Mouse (Mus musculus): ENCODE results near the gene Olfr998. TPM values are rescaled to one million over a fixed set of nuclear protein-coding genes. Genes with fewer than 3 reads are reported as not detected.
A peak's percentile ranks its signal among the peaks of the same experiment; 100 is the strongest.
"Not testable (repeated sequence)": the region's sequence is repeated elsewhere in the genome, so short reads cannot be mapped to it uniquely, and the experiment has no call there.

Olfr998 gene
- total RNA-seq (2021) = not detected

DNA sequence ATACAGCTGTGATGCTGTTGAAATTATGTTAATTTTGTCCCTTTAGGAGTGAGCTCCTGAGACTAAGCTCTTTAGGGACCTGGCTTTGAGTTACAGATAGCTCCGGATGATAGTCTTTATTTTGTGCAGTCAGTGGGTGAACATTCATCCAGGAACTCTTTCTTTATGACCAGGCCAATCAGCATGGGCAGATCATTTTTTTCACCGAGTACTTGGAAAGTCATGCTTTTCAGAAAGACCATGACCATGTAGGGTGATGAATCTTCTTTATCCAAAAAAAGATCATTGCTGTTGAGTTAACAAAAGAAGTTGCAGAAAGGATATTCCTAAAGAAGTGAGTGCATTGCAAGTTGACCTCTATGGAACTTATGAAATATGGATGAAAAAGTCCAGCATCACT is at the start of gene Olfr998:
Gene Olfr998, plus strand, starts transcription at position 301 of the 400 bp plus-strand sequence.
- not testable (repeated sequence) for DNase-seq

GRCm38 (mm10) chr2:85554806-85555205 is 33.9 kb upstream of the Olfr998 start:
- no peak for DNase-seq

DNA sequence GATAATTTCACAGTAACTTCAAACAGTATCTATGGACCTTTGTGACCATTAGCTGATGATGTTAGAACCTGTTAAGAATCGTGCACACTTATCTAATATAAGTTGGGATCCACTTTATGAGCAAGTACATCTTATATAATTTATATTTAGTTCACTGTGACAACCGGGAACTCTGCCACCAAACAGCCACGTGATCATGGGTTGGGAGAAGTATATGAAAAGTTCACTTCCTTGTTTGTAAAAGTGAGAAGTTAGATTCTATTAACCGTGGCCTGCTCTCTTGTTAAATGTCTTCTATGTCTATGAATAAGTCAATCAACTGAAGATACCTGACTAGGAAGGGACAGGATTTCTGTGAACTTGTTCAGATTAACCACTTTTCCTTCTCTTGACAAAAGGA is 28.5 kb upstream of the Olfr998 start:
- DNase-seq = no peak

DNA sequence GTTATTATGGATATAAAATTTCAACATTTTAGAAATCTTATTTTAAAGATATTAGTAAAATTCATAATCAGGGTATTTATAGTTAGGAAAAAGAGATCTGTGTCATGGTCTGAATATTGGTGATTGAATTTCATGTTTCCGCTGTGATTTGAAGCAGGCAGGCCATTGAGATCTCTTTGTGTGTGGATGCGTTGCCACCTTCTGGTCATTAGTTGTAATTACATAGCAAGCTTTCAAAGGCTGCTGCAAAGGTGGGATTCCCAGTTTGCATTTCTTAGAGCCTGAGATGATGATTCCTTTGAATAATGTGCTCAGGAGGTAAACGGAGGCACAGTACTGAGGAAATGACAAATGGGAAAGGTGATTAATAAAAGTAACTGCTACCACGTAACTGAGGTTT is 27.6 kb upstream of the Olfr998 start:
- peak; percentile 8 to 9 for DNase-seq

- DNase-seq = no peak
Measured at GRCm38 (mm10) chr2:85578915-85579314, 9.8 kb upstream of the Olfr998 start, which contains the start of gene Olfr996. TSS of gene Olfr996 (plus strand) at chr2:85579215.

DNA sequence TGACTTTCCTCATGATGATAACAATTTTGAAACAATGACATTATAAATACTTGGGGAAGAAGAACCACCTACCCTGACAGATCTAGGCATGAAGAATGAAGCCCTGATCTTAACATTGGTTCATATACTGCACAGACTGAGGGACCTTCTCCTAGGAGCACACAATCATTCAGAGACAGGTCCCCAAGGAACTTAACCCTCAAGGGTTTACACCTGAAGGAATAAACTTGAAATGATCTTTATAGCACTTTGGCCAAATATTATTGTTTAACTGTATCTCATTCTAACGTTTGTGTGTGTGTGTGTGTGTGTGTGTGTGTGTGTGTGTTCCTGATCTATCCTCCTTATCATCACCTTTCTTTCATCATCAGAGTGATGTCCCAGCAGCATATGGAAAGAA is 23.1 kb downstream of the Olfr998 start, which contains the start of gene Olfr1000:
Gene Olfr1000, minus strand, starts transcription at position 101 of the 400 bp plus-strand sequence.
- no peak for DNase-seq

Other genes starting within 250 kb of the Olfr998 start
- not detected for gene Olfr987, start 249.6 kb upstream of the Olfr998 start, total RNA-seq (2021)
- gene Olfr988, start 225.7 kb upstream of the Olfr998 start, total RNA-seq (2021) = not detected
- gene Olfr992, start 179.5 kb upstream of the Olfr998 start, total RNA-seq (2021) = not detected
- gene Olfr993, start 174.1 kb upstream of the Olfr998 start, total RNA-seq (2021) = not detected
- not detected for gene Olfr994, start 152.5 kb upstream of the Olfr998 start, total RNA-seq (2021)
- not detected for gene Olfr995, start 145.3 kb upstream of the Olfr998 start, total RNA-seq (2021)
- under 1 TPM in 1 of 2 experiments, not detected in 1; 0.25 TPM for gene 4833423E24Rik, start 69.9 kb upstream of the Olfr998 start, total RNA-seq (2021)
- gene Olfr996, start 9.7 kb upstream of the Olfr998 start, total RNA-seq (2021) = not detected
- gene Olfr1000, start 23.0 kb downstream of the Olfr998 start, total RNA-seq (2021) = not detected
- gene Olfr1002, start 61.8 kb downstream of the Olfr998 start, total RNA-seq (2021) = not detected
- gene Olfr154, start 75.5 kb downstream of the Olfr998 start, total RNA-seq (2021) = not detected
- gene Olfr1006, start 89.8 kb downstream of the Olfr998 start, total RNA-seq (2021) = not detected
- not detected for gene Olfr1008, start 100.5 kb downstream of the Olfr998 start, total RNA-seq (2021)
- gene Olfr1009, start 126.5 kb downstream of the Olfr998 start, total RNA-seq (2021) = not detected
- not detected for gene Olfr1012, start 173.8 kb downstream of the Olfr998 start, total RNA-seq (2021)
- gene Olfr1013, start 178.2 kb downstream of the Olfr998 start, total RNA-seq (2021) = not detected
- gene Olfr1014, start 183.8 kb downstream of the Olfr998 start, total RNA-seq (2021) = not detected
- gene Olfr1015, start 193.1 kb downstream of the Olfr998 start, total RNA-seq (2021) = not detected
- not detected for gene Olfr1016, start 213.6 kb downstream of the Olfr998 start, total RNA-seq (2021)
- gene Olfr1018, start 229.5 kb downstream of the Olfr998 start, total RNA-seq (2021) = not detected